Mouse (Mus musculus): Measurements from ENCODE around the gene Tas2r125. TPM values are rescaled to one million over a fixed set of nuclear protein-coding genes. Genes with fewer than 3 reads are reported as not detected.
"Not testable (repeated sequence)": the region's sequence is repeated elsewhere in the genome, so short reads cannot be mapped to it uniquely, and the experiment has no call there.

The Tas2r125 gene
- polyA plus RNA-seq (2012; rRNA removed), result not detected in 2 replicates

DNA sequence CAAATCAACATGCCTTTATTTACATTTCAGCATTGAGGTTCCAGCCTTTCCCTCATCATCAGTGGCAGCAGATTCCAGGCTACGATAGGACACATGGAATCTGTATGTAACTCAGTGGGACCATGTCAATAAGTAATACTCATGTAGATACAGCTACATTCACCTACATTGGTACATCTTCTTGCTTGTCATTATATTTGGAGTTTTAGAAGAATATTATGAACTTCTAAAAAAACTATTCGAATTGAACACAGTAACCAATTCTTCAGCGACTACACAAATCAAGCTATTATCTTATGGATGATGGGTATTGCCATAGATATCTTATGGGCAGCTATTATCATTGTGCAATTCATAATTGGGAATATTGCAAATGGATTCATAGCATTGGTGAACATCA is at the start of gene Tas2r125:
Tas2r125 (plus strand) TSS at position 301 of the 400 bp plus-strand sequence.
- Histone ChIP-seq H3K4me3 (ENCODE audit: insufficient read depth, low read length) (no peak within 1 kb of the TSS), H3K27ac (ENCODE audit: insufficient read depth, low read length) (no peak within 1 kb of the TSS), H3K4me1 (ENCODE audit: control insufficient read depth, insufficient read depth, low read length) (no peaks in the 10 kb centered on the region)
- TF ChIP-seq POLR2A (IDR thresholded peaks at IDR 0.05; ENCODE audit: extremely low read depth, insufficient read depth, low read length) (no peak), CTCF (IDR thresholded peaks at IDR 0.05; ENCODE audit: extremely low read depth, insufficient read depth, low read length) (no peak)

DNA sequence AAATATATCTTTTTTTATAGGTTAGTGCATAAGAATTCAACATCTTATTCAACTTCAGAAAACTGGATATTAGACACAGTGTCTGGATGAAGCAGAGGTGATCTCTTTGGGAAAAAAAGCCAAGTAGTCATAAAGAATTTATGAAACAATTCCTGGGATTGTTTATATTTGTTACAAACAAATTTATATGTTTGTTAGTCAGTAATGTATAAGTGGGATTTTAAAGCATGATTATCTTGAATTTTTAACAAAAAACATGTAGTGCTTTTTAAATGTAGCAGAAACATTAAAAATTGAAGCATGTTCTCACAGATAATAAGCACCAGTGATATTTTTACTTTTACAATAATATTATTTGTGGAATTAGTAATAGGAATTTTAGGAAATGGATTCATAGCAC is 41.7 kb upstream of the Tas2r125 start, which contains the start of gene Tas2r110:
Tas2r110 (plus strand) TSS at position 301 of the 400 bp plus-strand sequence.
- H3K4me3 ChIP-seq (ENCODE audit: insufficient read depth, low read length), result no peak within 1 kb of the TSS
- TF ChIP-seq CTCF (IDR thresholded peaks at IDR 0.05; ENCODE audit: extremely low read depth, insufficient read depth, low read length), result no peak
- no peak for TF ChIP-seq POLR2A (IDR thresholded peaks at IDR 0.05; ENCODE audit: extremely low read depth, insufficient read depth, low read length)
- H3K4me1 ChIP-seq (ENCODE audit: control insufficient read depth, insufficient read depth, low read length), result no peaks in the 10 kb centered on the region
- no peak within 1 kb of the TSS for H3K27ac ChIP-seq (ENCODE audit: insufficient read depth, low read length)

DNA sequence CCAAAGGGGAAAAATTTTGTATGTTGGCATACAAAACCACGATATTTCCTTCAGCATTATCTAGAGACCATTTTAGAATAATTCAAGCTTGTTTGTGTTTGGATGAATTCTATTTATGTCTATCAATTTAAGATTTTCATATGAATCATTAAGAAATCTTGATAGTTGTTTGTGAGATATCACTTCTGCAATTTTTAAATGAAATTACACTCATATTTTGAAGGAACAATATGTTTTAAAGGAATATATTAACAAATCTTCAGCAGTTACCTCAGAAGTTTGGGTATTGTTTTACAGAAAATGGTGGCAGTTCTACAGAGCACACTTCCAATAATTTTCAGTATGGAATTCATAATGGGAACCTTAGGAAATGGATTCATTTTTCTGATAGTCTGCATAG is 16.7 kb upstream of the Tas2r125 start, which contains the start of gene Tas2r113:
Tas2r113 (plus strand) TSS at position 301 of the 400 bp plus-strand sequence.
- Histone ChIP-seq H3K27ac (ENCODE audit: insufficient read depth, low read length) (no peak within 1 kb of the TSS), H3K4me1 (ENCODE audit: control insufficient read depth, insufficient read depth, low read length) (no peaks in the 10 kb centered on the region), H3K4me3 (ENCODE audit: insufficient read depth, low read length) (no peak within 1 kb of the TSS)
- TF ChIP-seq CTCF (IDR thresholded peaks at IDR 0.05; ENCODE audit: extremely low read depth, insufficient read depth, low read length) (no peak), POLR2A (IDR thresholded peaks at IDR 0.05; ENCODE audit: extremely low read depth, insufficient read depth, low read length) (no peak)

GRCm38 (mm10) chr6:132941376-132941775 is 31.9 kb downstream of the Tas2r125 start:
- H3K4me1 ChIP-seq (ENCODE audit: control insufficient read depth, insufficient read depth, low read length); H3K27ac ChIP-seq (ENCODE audit: insufficient read depth, low read length); H3K4me3 ChIP-seq (ENCODE audit: insufficient read depth, low read length): not testable (repeated sequence)

DNA sequence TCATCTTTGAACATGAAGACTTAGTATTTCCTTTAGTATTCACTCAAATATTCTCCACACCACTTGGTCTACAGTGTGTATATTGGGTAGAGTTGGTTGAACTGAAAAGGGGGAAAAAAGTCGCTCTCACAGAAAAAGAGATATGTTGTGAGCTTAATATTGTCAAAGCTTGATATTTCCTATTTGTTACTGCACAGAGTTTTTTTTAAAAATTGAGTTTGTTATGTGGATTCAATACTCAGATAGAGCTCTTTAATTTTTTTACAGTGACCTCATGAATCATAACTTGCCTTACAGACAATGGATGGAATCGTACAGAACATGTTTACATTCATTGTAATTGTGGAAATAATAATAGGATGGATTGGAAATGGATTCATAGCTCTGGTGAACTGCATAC is 41.4 kb downstream of the Tas2r125 start, which contains the start of gene Tas2r129:
Tas2r129 (plus strand) TSS at position 301 of the 400 bp plus-strand sequence.
- no peaks in the 10 kb centered on the region for H3K4me1 ChIP-seq (ENCODE audit: control insufficient read depth, insufficient read depth, low read length)
- no peak for TF ChIP-seq POLR2A (IDR thresholded peaks at IDR 0.05; ENCODE audit: extremely low read depth, insufficient read depth, low read length)
- TF ChIP-seq CTCF (IDR thresholded peaks at IDR 0.05; ENCODE audit: extremely low read depth, insufficient read depth, low read length), result no peak
- no peak within 1 kb of the TSS for H3K4me3 ChIP-seq (ENCODE audit: insufficient read depth, low read length)
- H3K27ac ChIP-seq (ENCODE audit: insufficient read depth, low read length), result no peak within 1 kb of the TSS

DNA sequence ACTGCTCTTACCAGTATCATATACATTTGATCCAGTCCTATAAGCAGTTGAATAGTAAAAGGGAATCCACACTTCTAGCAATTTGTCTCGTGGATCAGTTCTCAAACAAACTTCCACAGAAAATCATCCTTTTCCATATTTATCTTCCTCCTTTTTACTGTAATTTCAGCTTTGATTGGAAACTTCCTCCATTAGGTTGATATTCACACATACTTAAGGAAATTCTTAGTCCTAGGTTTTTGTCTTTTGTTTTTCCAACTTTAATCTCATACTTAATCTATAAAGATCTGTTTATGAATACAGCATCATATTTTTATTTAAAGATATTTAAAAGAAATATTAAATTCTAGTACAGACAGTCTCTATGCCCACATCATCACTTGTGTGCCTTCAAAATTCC is 48.4 kb downstream of the Tas2r125 start, which contains the start of gene Tas2r131:
Tas2r131 (minus strand) TSS at position 101 of the 400 bp plus-strand sequence.
- Histone ChIP-seq H3K4me3 (ENCODE audit: insufficient read depth, low read length) (no peak within 1 kb of the TSS), H3K4me1 (ENCODE audit: control insufficient read depth, insufficient read depth, low read length) (no peaks in the 10 kb centered on the region), H3K27ac (ENCODE audit: insufficient read depth, low read length) (no peak within 1 kb of the TSS)
- TF ChIP-seq POLR2A (IDR thresholded peaks at IDR 0.05; ENCODE audit: extremely low read depth, insufficient read depth, low read length) (no peak), CTCF (IDR thresholded peaks at IDR 0.05; ENCODE audit: extremely low read depth, insufficient read depth, low read length) (no peak)

Other genes starting within 250 kb of the Tas2r125 start
- gene Tas2r121, start 208.6 kb upstream of the Tas2r125 start, polyA plus RNA-seq (2012; rRNA removed), result not detected in 2 replicates
- gene Tas2r122, start 197.7 kb upstream of the Tas2r125 start, polyA plus RNA-seq (2012; rRNA removed), result not detected in 2 replicates
- gene Tas2r115, start 171.6 kb upstream of the Tas2r125 start, polyA plus RNA-seq (2012; rRNA removed), result not detected in 2 replicates
- gene Tas2r124, start 154.9 kb upstream of the Tas2r125 start, polyA plus RNA-seq (2012; rRNA removed), result not detected in 2 replicates
- gene Tas2r102, start 147.5 kb upstream of the Tas2r125 start, polyA plus RNA-seq (2012; rRNA removed), result not detected in 2 replicates
- gene Tas2r136, start 131.5 kb upstream of the Tas2r125 start, polyA plus RNA-seq (2012; rRNA removed), result not detected in 2 replicates
- not detected in 2 replicates for gene Tas2r117, start 106.8 kb upstream of the Tas2r125 start, polyA plus RNA-seq (2012; rRNA removed)
- gene Tas2r123, start 62.5 kb upstream of the Tas2r125 start, polyA plus RNA-seq (2012; rRNA removed), result not detected in 2 replicates
- gene Tas2r116, start 54.2 kb upstream of the Tas2r125 start, polyA plus RNA-seq (2012; rRNA removed), result not detected in 2 replicates
- gene Tas2r110, start 41.6 kb upstream of the Tas2r125 start, polyA plus RNA-seq (2012; rRNA removed), result not detected in 2 replicates
- gene Tas2r113, start 16.6 kb upstream of the Tas2r125 start, polyA plus RNA-seq (2012; rRNA removed), result not detected in 2 replicates
- gene Tas2r129, start 41.5 kb downstream of the Tas2r125 start, polyA plus RNA-seq (2012; rRNA removed), result not detected in 2 replicates
- gene Tas2r131, start 48.3 kb downstream of the Tas2r125 start, polyA plus RNA-seq (2012; rRNA removed), result not detected in 2 replicates
- not detected in 2 replicates for gene Tas2r109, start 71.3 kb downstream of the Tas2r125 start, polyA plus RNA-seq (2012; rRNA removed)
- not detected in 2 replicates for gene Tas2r103, start 127.5 kb downstream of the Tas2r125 start, polyA plus RNA-seq (2012; rRNA removed)
- gene Tas2r140, start 146.2 kb downstream of the Tas2r125 start, polyA plus RNA-seq (2012; rRNA removed), result not detected in 2 replicates
- 69.9 and 71.0 TPM in 2 replicates for gene Smim10l1, start 195.3 kb downstream of the Tas2r125 start, polyA plus RNA-seq (2012; rRNA removed)

Data from cortical plate, adult 2 months (tissue).